Mouse (Mus musculus) limb, embryonic 11.5 days (tissue): ENCODE data around the gene Krt80. TPM values are rescaled to one million over a fixed set of nuclear protein-coding genes. Genes with fewer than 3 reads are reported as not detected.

Experiments
- ATAC-seq: fragments of 200-750 bp; cut with Nextera tagmentation; 2 replicates; pipeline ENCODE4 v1.8.0; 2017; ENCODE audit warnings: low read depth; ENCODE audit not compliant: insufficient number of reproducible peaks, low FRiP score, low TSS enrichment
- DNase-seq: peaks from one replicate; pipeline ENCODE4 v3.0.0-alpha.2; 2015; ENCODE audit warnings: low spot score
- H3K27ac ChIP-seq: fragments of 300-500 bp; sonication (generic); replicated peaks from 2 replicates; pipeline ENCODE4 v1.5.1; 2014; ENCODE audit warnings: low read depth, mild to moderate bottlenecking, low read length
- H3K27me3 ChIP-seq: fragments of 300-500 bp; sonication (generic); 2 replicates; pipeline ENCODE4 v1.6.1; 2014; ENCODE audit warnings: mild to moderate bottlenecking, low read length, mixed read lengths; ENCODE audit not compliant: control insufficient read depth, insufficient read depth
- H3K36me3 ChIP-seq: fragments of 300-500 bp; sonication (generic); 2 replicates; pipeline ENCODE4 v1.6.1; 2014; ENCODE audit warnings: mild to moderate bottlenecking, low read length, moderate library complexity, mixed read lengths; ENCODE audit not compliant: control insufficient read depth, insufficient read depth
- H3K4me1 ChIP-seq: fragments of 300-500 bp; sonication (generic); 2 replicates; pipeline ENCODE4 v1.6.1; 2014; ENCODE audit warnings: low read length, mixed read lengths; ENCODE audit not compliant: control insufficient read depth, insufficient read depth
- H3K4me2 ChIP-seq: fragments of 300-500 bp; sonication (generic); 2 replicates; pipeline ENCODE4 v1.6.1; 2014; ENCODE audit warnings: low read depth, mild to moderate bottlenecking, moderate library complexity; ENCODE audit not compliant: severe bottlenecking
- H3K4me3 ChIP-seq: fragments of 300-500 bp; sonication (generic); 2 replicates; pipeline ENCODE4 v1.5.1; 2014; ENCODE audit warnings: low read depth, low read length
- H3K9ac ChIP-seq: fragments of 300-500 bp; sonication (generic); 2 replicates; pipeline ENCODE4 v1.6.1; 2014; ENCODE audit warnings: mild to moderate bottlenecking, low read length
- H3K9me3 ChIP-seq: fragments of 300-500 bp; sonication (generic); 2 replicates; pipeline ENCODE4 v1.6.1; 2016; ENCODE audit warnings: low read length; ENCODE audit not compliant: control insufficient read depth
- WGBS: fragments of 180-500 bp; shearing (Covaris S2); extraction: QIAGEN DNeasy Blood & Tissue Kit; methylation state at CpG from one replicate; pipeline ENCODE4 v1.1.7; 2014; 5-methylcytosine and 5-hydroxymethylcytosine counted together
- polyA plus RNA-seq: library from polyadenylated mRNA; unstranded; fragments of >200 nt; fragmentation: Nextera tagmentation; extraction: Ambion mirVana; gene quantifications from 2 replicates; pipeline ENCODE4 v1.2.1, GENCODE M21; 2014

Krt80 gene
- polyA plus RNA-seq, 1 experiment from 2014 or later, result not detected

- ATAC-seq (no peak), DNase-seq (no peak)
- H3K4me1 ChIP-seq, result peaks cover 6% of the 10 kb centered on the region; the same call in 1 of the 2 replicates
- no peaks in the 10 kb centered on the region for H3K9me3 ChIP-seq
- 86% methylated on average over 15 of the region's 15 CpGs for WGBS
- H3K4me3 ChIP-seq, result no peak overlapping the region
- H3K9ac ChIP-seq, result no peak overlapping the region
- no peaks in the 10 kb centered on the region for H3K27me3 ChIP-seq
- no peak overlapping the region for H3K27ac ChIP-seq
- no peaks in the 10 kb centered on the region for H3K36me3 ChIP-seq
- no peak overlapping the region for H3K4me2 ChIP-seq
These were observed 1.4 kb upstream of the Krt80 start for GRCm38 (mm10) chr15:101371141-101371985.

- Histone ChIP-seq H3K4me3 (no peak overlapping the region), H3K27ac (no peak overlapping the region), H3K4me2 (no peak overlapping the region), H3K9me3 (no peaks in the 10 kb centered on the region), H3K4me1 (peaks cover 4% of the 10 kb centered on the region; the same call in 1 of the 2 replicates), H3K9ac (no peak overlapping the region), H3K36me3 (no peaks in the 10 kb centered on the region), H3K27me3 (no peaks in the 10 kb centered on the region)
- DNase-seq (no peak), ATAC-seq (no peak)
- 36% methylated on average over 12 of the region's 12 CpGs for WGBS
These were observed 421 bp downstream of the Krt80 start for GRCm38 (mm10) chr15:101369382-101370100.

GRCm38 (mm10) chr15:101368502-101369381 lies 1.2 kb downstream of the Krt80 start:
- 71% methylated on average over 11 of the region's 11 CpGs for WGBS
- H3K4me2 ChIP-seq, result no peak overlapping the region
- DNase-seq (no peak), ATAC-seq (no peak)
- H3K9ac ChIP-seq, result no peak overlapping the region
- H3K4me1 ChIP-seq, result peaks cover 4% of the 10 kb centered on the region; the same call in 1 of the 2 replicates
- no peaks in the 10 kb centered on the region for H3K27me3 ChIP-seq
- H3K9me3 ChIP-seq, result no peaks in the 10 kb centered on the region
- H3K4me3 ChIP-seq, result no peak overlapping the region
- no peak overlapping the region for H3K27ac ChIP-seq
- H3K36me3 ChIP-seq, result no peaks in the 10 kb centered on the region

- Histone ChIP-seq H3K9me3 (no peaks in the 10 kb centered on the region), H3K27me3 (no peaks in the 10 kb centered on the region), H3K4me3 (no peak overlapping the region), H3K27ac (no peak overlapping the region), H3K4me1 (peaks cover 4% of the 10 kb centered on the region; the same call in 1 of the 2 replicates), H3K36me3 (no peaks in the 10 kb centered on the region), H3K9ac (no peak overlapping the region), H3K4me2 (no peak overlapping the region)
- 86% methylated on average over 6 of the region's 6 CpGs for WGBS
- ATAC-seq (no peak), DNase-seq (no peak)
These were observed 1.9 kb downstream of the Krt80 start for GRCm38 (mm10) chr15:101368015-101368414.

- H3K4me3 ChIP-seq, result no peak overlapping the region
- no peak overlapping the region for H3K9ac ChIP-seq
- DNase-seq (no peak), ATAC-seq (no peak)
- no peaks in the 10 kb centered on the region for H3K36me3 ChIP-seq
- peaks cover 4% of the 10 kb centered on the region; the same call in 1 of the 2 replicates for H3K4me1 ChIP-seq
- no peak overlapping the region for H3K27ac ChIP-seq
- H3K9me3 ChIP-seq, result no peaks in the 10 kb centered on the region
- H3K4me2 ChIP-seq, result no peak overlapping the region
- no peaks in the 10 kb centered on the region for H3K27me3 ChIP-seq
- 82% methylated on average over 8 of the region's 8 CpGs for WGBS
These were observed 2.5 kb downstream of the Krt80 start for GRCm38 (mm10) chr15:101367497-101367896.

GRCm38 (mm10) chr15:101366926-101367325 lies 3.0 kb downstream of the Krt80 start:
- H3K9ac ChIP-seq, result no peak overlapping the region
- no peaks in the 10 kb centered on the region for H3K9me3 ChIP-seq
- H3K4me3 ChIP-seq, result no peak overlapping the region
- no peak overlapping the region for H3K4me2 ChIP-seq
- H3K27me3 ChIP-seq, result no peaks in the 10 kb centered on the region
- H3K36me3 ChIP-seq, result no peaks in the 10 kb centered on the region
- no peak overlapping the region for H3K27ac ChIP-seq
- DNase-seq, result no peak
- ATAC-seq, result no peak
- 55% methylated on average over 2 of the region's 2 CpGs for WGBS
- H3K4me1 ChIP-seq, result peaks cover 4% of the 10 kb centered on the region; the same call in 1 of the 2 replicates

- Histone ChIP-seq H3K9me3 (no peaks in the 10 kb centered on the region), H3K4me1 (peaks cover 4% of the 10 kb centered on the region; the same call in 1 of the 2 replicates), H3K4me2 (no peak overlapping the region), H3K36me3 (no peaks in the 10 kb centered on the region), H3K9ac (no peak overlapping the region), H3K27ac (no peak overlapping the region), H3K27me3 (no peaks in the 10 kb centered on the region), H3K4me3 (no peak overlapping the region)
- WGBS, result 50% methylated on average over 3 of the region's 3 CpGs
- ATAC-seq (no peak), DNase-seq (no peak)
These were observed 3.5 kb downstream of the Krt80 start for GRCm38 (mm10) chr15:101366482-101366881.

GRCm38 (mm10) chr15:101365721-101366120 lies 4.2 kb downstream of the Krt80 start:
- ATAC-seq (no peak), DNase-seq (no peak)
- Histone ChIP-seq H3K36me3 (no peaks in the 10 kb centered on the region), H3K4me3 (no peak overlapping the region), H3K27me3 (no peaks in the 10 kb centered on the region), H3K9me3 (no peaks in the 10 kb centered on the region), H3K9ac (no peak overlapping the region), H3K4me2 (no peak overlapping the region), H3K4me1 (peaks cover 4% of the 10 kb centered on the region; the same call in 1 of the 2 replicates), H3K27ac (no peak overlapping the region)
- 78% methylated on average over 4 of the region's 4 CpGs for WGBS
